Mouse (Mus musculus) E14TG2a.4 (cell line): ENCODE measurements around the gene Vwa3b.

Experiments
- H3K27me3 ChIP-seq: 2 replicates; pipeline ENCODE4 v1.6.1; 2014; ENCODE audit warnings: low read length, control low read depth; ENCODE audit not compliant: insufficient read depth
- H3K36me3 ChIP-seq: 2 replicates; pipeline ENCODE4 v1.6.1; 2014; ENCODE audit warnings: low read length, control low read depth; ENCODE audit not compliant: insufficient read depth
- H3K4me1 ChIP-seq: replicated peaks from 2 replicates; pipeline ENCODE4 v1.6.1; 2014; ENCODE audit warnings: low read depth, low read length, control low read depth
- H3K4me3 ChIP-seq: replicated peaks from 2 replicates; pipeline ENCODE4 v1.5.1; 2014; ENCODE audit warnings: mild to moderate bottlenecking, low read length
- H3K9me3 ChIP-seq: 2 replicates; pipeline ENCODE4 v1.6.1; 2014; ENCODE audit warnings: low read length, control low read depth
- CTCF ChIP-seq: conservative IDR thresholded peaks from 2 replicates; pipeline ENCODE4 v1.5.1; 2014; ENCODE audit warnings: low read length
- NANOG ChIP-seq: IDR thresholded peaks from 2 replicates; pipeline ENCODE4 v1.6.1; 2014; ENCODE audit warnings: borderline replicate concordance, low read length, mixed read lengths
- POU5F1 ChIP-seq: IDR thresholded peaks from 2 replicates; pipeline ENCODE4 v1.6.1; 2014; ENCODE audit warnings: low read length, borderline replicate concordance

Vwa3b gene

GRCm38 (mm10) chr1:37056831-37057561, 30.6 kb downstream of the Vwa3b start:
- no peaks in the 10 kb centered on the region for H3K36me3 ChIP-seq
- 0 out of 2 replicates have a peak, but pooled peaks cover 7% of the 10 kb centered on the region for H3K9me3 ChIP-seq
- TF ChIP-seq CTCF = no peak
- TF ChIP-seq NANOG = no peak
- no peak for TF ChIP-seq POU5F1
- peaks cover 13% of the 10 kb centered on the region for H3K4me1 ChIP-seq
- H3K27me3 ChIP-seq = 0 out of 2 replicates have a peak, but pooled peaks cover 4% of the 10 kb centered on the region
- no peak overlapping the region for H3K4me3 ChIP-seq

GRCm38 (mm10) chr1:37060856-37061255, 34.5 kb downstream of the Vwa3b start:
- peaks cover 7% of the 10 kb centered on the region; the same call in 1 of the 2 replicates for H3K27me3 ChIP-seq
- H3K9me3 ChIP-seq = no peaks in the 10 kb centered on the region
- no peaks in the 10 kb centered on the region for H3K36me3 ChIP-seq
- TF ChIP-seq NANOG (no peak), POU5F1 (no peak), CTCF (no peak)
- peaks cover 23% of the 10 kb centered on the region for H3K4me1 ChIP-seq
- no peak overlapping the region for H3K4me3 ChIP-seq

- H3K36me3 ChIP-seq = no peaks in the 10 kb centered on the region
- no peak for TF ChIP-seq CTCF
- TF ChIP-seq NANOG = no peak
- no peak for TF ChIP-seq POU5F1
These were observed 36.7 kb downstream of the Vwa3b start for GRCm38 (mm10) chr1:37063053-37063452.

GRCm38 (mm10) chr1:37063841-37064240, 37.4 kb downstream of the Vwa3b start:
- TF ChIP-seq POU5F1 (no peak), CTCF (no peak), NANOG (no peak)
- no peak overlapping the region for H3K4me3 ChIP-seq
- H3K9me3 ChIP-seq = peaks cover 6% of the 10 kb centered on the region; the same call in 1 of the 2 replicates
- peaks cover 23% of the 10 kb centered on the region for H3K4me1 ChIP-seq
- H3K27me3 ChIP-seq = peaks cover 7% of the 10 kb centered on the region; the same call in 1 of the 2 replicates
- H3K36me3 ChIP-seq = no peaks in the 10 kb centered on the region

More at GRCm38 (mm10) chr1:37063053-37063452, 36.7 kb downstream of the Vwa3b start:
- Histone ChIP-seq H3K4me1 (peaks cover 23% of the 10 kb centered on the region), H3K27me3 (peaks cover 7% of the 10 kb centered on the region; the same call in 1 of the 2 replicates), H3K9me3 (no peaks in the 10 kb centered on the region), H3K4me3 (no peak overlapping the region)

- TF ChIP-seq POU5F1 = no peak
- H3K27me3 ChIP-seq = peaks cover 3% of the 10 kb centered on the region; the same call in 1 of the 2 replicates
- peaks cover 8% of the 10 kb centered on the region; the same call in 1 of the 2 replicates for H3K9me3 ChIP-seq
- no peaks in the 10 kb centered on the region for H3K36me3 ChIP-seq
- H3K4me3 ChIP-seq = no peak overlapping the region
- H3K4me1 ChIP-seq = peaks cover 14% of the 10 kb centered on the region
These were observed 39.4 kb downstream of the Vwa3b start for GRCm38 (mm10) chr1:37065658-37066412.

GRCm38 (mm10) chr1:37075759-37076158, 49.4 kb downstream of the Vwa3b start:
- TF ChIP-seq CTCF = no peak
- no peak for TF ChIP-seq NANOG
- no peak for TF ChIP-seq POU5F1
- H3K27me3 ChIP-seq = no peaks in the 10 kb centered on the region
- H3K9me3 ChIP-seq = no peaks in the 10 kb centered on the region
- no peaks in the 10 kb centered on the region for H3K36me3 ChIP-seq
- H3K4me3 ChIP-seq = no peak overlapping the region
- H3K4me1 ChIP-seq = peaks cover 50% of the 10 kb centered on the region

- peaks cover 62% of the 10 kb centered on the region for H3K4me1 ChIP-seq
- no peak for TF ChIP-seq POU5F1
- TF ChIP-seq NANOG = no peak
- no peak for TF ChIP-seq CTCF
- H3K9me3 ChIP-seq = no peaks in the 10 kb centered on the region
- no peak overlapping the region for H3K4me3 ChIP-seq
- no peaks in the 10 kb centered on the region for H3K27me3 ChIP-seq
- H3K36me3 ChIP-seq = no peaks in the 10 kb centered on the region
These were observed 50.9 kb downstream of the Vwa3b start for GRCm38 (mm10) chr1:37077266-37077665.

GRCm38 (mm10) chr1:37077955-37078549, 51.7 kb downstream of the Vwa3b start:
- H3K9me3 ChIP-seq = no peaks in the 10 kb centered on the region
- H3K27me3 ChIP-seq = no peaks in the 10 kb centered on the region
- peaks cover 69% of the 10 kb centered on the region for H3K4me1 ChIP-seq
- TF ChIP-seq CTCF (no peak), POU5F1 (no peak), NANOG (no peak)
- H3K4me3 ChIP-seq = no peak overlapping the region
- no peaks in the 10 kb centered on the region for H3K36me3 ChIP-seq
